Mouse (Mus musculus) retina, embryonic 14.5 days (tissue): Measurements from ENCODE around the gene Desi2.
"Not testable (repeated sequence)": the region's sequence is repeated elsewhere in the genome, so short reads cannot be mapped to it uniquely, and the experiment has no call there.

ENCODE experiments used
- DNase-seq: peaks from one replicate; pipeline ENCODE4 v3.0.0-alpha.2; 2015; ENCODE audit warnings: low spot score

Desi2 gene

GRCm38 (mm10) chr1:178258821-178259220 lies 71.6 kb downstream of the Desi2 start:
- DNase-seq, result no peak

- not testable (repeated sequence) for DNase-seq
These were observed 78.2 kb downstream of the Desi2 start for GRCm38 (mm10) chr1:178265381-178265780.

GRCm38 (mm10) chr1:178270635-178271034 lies 83.4 kb downstream of the Desi2 start:
- DNase-seq, result no peak

GRCm38 (mm10) chr1:178275174-178275730 lies 88.0 kb downstream of the Desi2 start:
- no peak for DNase-seq

- DNase-seq, result no peak
These were observed 88.5 kb downstream of the Desi2 start for GRCm38 (mm10) chr1:178275738-178276053.

GRCm38 (mm10) chr1:178276054-178276911 lies 89.1 kb downstream of the Desi2 start:
- peak; percentile 72 for DNase-seq

- not testable (repeated sequence) for DNase-seq
These were observed 96.1 kb downstream of the Desi2 start for GRCm38 (mm10) chr1:178283314-178283713.

GRCm38 (mm10) chr1:178283946-178284720 lies 96.9 kb downstream of the Desi2 start:
- no peak for DNase-seq

GRCm38 (mm10) chr1:178287601-178288176 lies 100.5 kb downstream of the Desi2 start:
- DNase-seq, result no peak

GRCm38 (mm10) chr1:178291716-178292115 lies 104.5 kb downstream of the Desi2 start:
- DNase-seq, result no peak

- no peak for DNase-seq
These were observed 106.8 kb downstream of the Desi2 start for GRCm38 (mm10) chr1:178294051-178294450.

- DNase-seq, result not testable (repeated sequence)
These were observed 114.0 kb downstream of the Desi2 start for GRCm38 (mm10) chr1:178301261-178301660.

- DNase-seq, result peak; percentile 81
These were observed 116.2 kb downstream of the Desi2 start for GRCm38 (mm10) chr1:178303425-178303824.
